Mouse (Mus musculus): ENCODE measurements around the gene Tex33. TPM values are rescaled to one million over a fixed set of nuclear protein-coding genes. Genes with fewer than 3 reads are reported as not detected.

Tex33 gene
- under 1 TPM in 1 of 2 experiments, not detected in 1; 0.43 TPM for total RNA-seq (2021)
- long read RNA-seq, experiment 1 = 0 reads
- long read RNA-seq, experiment 2 = 0 reads

DNA sequence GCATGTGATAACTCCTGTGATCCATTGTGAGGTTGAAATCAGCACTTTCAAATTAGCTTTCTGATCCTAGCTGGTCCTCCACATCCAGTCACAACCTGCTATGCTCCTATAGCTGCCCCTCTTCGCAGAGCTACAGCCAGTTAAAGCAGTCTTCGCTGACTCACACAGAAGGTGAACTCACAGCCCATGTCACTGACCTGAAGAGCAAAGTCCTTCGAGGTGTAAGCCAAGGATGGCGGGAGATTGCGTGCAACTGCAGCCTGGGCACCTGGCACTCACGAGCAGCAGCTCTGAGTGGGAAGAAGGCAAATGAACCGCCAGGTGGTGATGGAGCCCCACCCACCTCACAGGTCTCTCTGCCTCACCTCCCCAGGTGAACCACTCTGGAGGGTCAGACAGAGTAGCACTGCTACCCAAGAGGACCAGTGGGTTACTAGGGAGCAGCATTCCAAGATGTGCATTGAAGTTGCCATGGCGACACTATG, at the start of gene Tex33:
TSS of gene Tex33 (minus strand) at position 435 of the 485 bp plus-strand sequence.
- no peak for DNase-seq (ENCODE audit: low spot score in 2 of 2)

DNA sequence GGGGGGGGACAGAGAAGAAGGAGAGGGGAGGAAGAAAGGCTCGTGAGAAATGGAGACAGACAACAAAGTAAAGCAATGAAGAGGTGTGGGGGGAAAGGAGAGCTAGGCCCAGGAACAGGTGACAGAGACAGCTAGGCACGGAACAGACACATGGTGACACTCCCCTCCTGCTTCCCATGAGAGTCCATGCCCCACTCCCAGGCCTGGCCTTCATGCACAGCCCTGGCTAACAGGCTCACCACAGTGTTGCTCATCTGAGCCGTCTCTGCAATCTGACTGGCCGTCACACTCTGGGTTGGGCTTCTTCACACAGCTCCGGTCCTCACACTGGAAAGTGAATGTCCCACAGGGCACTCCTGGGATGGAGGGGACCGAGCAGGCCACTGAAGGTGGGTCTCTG, 48.1 kb upstream of the Tex33 start:
- DNase-seq (ENCODE audit: low spot score in 2 of 2) = no peak

- DNase-seq (ENCODE audit: low spot score in 2 of 2) = no peak
Measured at GRCm38 (mm10) chr15:78442231-78442630, 46.5 kb upstream of the Tex33 start.

DNA sequence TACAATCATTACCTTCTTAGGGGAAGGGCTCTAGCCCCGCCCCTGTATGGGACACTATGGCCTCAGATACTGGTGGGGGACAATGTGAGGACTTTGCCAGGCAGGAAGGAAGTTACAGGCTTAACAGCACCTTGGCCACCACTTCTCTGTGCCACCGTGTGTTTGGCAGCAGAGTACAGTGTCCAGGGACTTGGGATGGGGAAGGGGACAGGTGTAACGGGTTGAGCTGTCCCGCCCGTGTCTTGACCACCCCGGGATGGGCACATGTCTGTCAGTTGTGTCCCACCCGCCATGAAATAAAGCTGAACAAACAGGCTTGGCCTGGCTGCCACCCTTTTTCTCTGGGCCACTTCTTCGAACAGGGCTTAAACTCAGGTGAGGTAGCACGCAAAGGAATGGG, 43.3 kb upstream of the Tex33 start:
- DNase-seq (ENCODE audit: low spot score in 2 of 2) = no peak

GRCm38 (mm10) chr15:78438505-78438904, 42.8 kb upstream of the Tex33 start:
- DNase-seq (ENCODE audit: low spot score in 2 of 2) = no peak

DNA sequence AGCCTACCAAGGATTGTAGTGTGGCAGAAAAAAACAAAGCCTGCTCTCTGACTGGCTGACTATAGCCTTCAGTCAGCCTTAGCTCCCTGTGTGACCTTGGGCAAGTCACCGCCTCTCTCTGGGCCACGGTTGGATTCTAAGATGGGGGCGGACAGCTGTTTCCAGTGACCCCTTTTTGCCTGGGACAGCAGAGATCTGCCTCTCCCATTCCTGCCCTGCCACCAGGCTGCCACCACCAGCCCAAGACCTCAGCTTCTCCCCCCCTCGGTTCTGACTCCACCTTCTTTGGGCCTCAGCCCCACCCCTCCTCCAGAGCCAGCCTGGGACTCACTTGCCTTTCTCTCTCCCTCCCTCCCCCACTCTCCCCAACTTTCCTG, 42.3 kb upstream of the Tex33 start:
- no peak for DNase-seq (ENCODE audit: low spot score in 2 of 2)

DNA sequence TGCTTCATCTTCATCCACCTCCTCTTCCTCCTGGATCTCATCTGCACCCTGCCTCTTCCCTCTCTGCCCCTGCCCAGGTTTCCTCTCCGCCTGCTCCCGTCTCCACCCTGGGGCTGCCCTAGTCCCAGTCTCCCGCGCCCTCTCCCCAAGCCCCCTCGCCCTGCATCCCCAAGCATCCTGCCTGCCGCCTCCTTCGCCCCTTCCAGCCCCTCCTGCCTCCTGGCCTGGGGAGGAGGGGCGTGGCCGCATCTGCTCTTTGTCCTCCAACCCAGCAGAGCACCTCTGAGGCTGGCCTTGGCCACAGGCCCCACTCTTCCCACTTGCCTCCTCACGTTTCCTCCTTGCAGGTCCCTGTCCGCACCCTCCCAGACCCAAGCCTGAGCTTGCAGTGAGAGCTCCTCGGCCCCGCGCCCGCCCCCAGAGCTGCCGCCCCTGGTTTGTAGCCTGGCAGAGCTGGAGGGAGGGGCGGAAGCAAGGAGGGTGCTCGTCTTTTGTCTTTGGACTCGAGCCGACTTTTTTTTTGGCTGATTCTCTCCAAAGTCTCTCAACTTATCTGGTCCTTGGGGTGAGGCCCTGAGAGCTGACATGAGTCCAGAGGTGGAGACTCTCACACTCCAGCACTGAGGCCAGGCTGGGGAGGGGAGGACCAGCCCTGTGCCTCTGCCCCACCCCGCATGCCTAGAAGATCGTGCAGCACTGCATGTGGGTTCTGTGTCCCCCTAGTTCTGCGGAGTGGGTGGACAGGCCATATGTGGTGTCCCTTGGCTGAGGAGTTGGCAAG, 41.7 kb upstream of the Tex33 start:
- no peak for DNase-seq (ENCODE audit: low spot score in 2 of 2)

GRCm38 (mm10) chr15:78436380-78437192, 40.9 kb upstream of the Tex33 start:
- DNase-seq (ENCODE audit: low spot score in 2 of 2) = peak; percentile 78 to 79

- no peak for DNase-seq (ENCODE audit: low spot score in 2 of 2)
Measured at GRCm38 (mm10) chr15:78435681-78436080, 40.0 kb upstream of the Tex33 start.

- peak in 1 of 2 experiments; percentile 60 for DNase-seq (ENCODE audit: low spot score in 2 of 2)
Measured at GRCm38 (mm10) chr15:78434896-78435520, 39.3 kb upstream of the Tex33 start.

GRCm38 (mm10) chr15:78431541-78432121, 35.9 kb upstream of the Tex33 start:
- DNase-seq (ENCODE audit: low spot score in 2 of 2) = no peak

GRCm38 (mm10) chr15:78430874-78431273, 35.2 kb upstream of the Tex33 start:
- no peak for DNase-seq (ENCODE audit: low spot score in 2 of 2)

- DNase-seq (ENCODE audit: low spot score in 2 of 2) = no peak
Measured at GRCm38 (mm10) chr15:78429871-78430622, 34.3 kb upstream of the Tex33 start.

GRCm38 (mm10) chr15:78429139-78429459, 33.4 kb upstream of the Tex33 start:
- DNase-seq (ENCODE audit: low spot score in 2 of 2) = no peak

DNA sequence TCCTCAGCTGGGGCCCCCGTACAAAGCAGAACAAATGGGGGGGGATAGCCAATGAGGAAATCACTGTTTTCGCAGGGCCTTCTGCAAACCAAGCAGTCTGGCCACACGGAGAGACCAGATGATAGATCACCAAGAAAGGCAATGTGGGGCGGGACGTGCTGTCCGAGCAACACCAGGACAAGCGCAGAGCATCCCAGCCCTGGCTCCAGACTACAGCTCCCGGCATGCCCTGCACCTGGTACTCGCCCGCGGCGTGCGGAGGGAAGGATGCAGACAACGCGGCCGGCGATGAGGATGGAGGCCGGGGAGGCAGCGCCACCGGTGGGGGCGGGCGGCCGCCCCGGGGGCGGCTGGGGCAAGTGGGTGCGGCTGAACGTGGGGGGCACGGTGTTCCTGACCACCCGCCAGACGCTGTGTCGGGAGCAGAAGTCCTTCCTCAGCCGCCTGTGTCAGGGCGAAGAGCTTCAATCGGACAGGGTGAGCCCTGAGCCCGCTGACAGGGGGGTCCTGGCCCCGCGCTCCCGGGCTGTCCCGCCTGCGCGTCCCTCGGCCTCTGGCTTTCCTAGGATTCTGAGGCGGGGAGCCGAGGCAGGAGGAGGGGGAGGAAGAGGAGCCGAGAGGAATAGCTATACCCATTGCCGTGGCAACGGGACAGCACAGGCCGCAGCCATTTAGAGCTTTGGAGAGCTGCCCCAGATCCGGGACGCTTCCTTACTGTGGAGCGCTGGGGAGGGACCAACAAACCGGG, 32.9 kb upstream of the Tex33 start, which contains the start of gene Kctd17:
TSS of gene Kctd17 (plus strand) at position 174 of the 748 bp plus-strand sequence.
- peak; percentile 71 to 76 for DNase-seq (ENCODE audit: low spot score in 2 of 2)

DNA sequence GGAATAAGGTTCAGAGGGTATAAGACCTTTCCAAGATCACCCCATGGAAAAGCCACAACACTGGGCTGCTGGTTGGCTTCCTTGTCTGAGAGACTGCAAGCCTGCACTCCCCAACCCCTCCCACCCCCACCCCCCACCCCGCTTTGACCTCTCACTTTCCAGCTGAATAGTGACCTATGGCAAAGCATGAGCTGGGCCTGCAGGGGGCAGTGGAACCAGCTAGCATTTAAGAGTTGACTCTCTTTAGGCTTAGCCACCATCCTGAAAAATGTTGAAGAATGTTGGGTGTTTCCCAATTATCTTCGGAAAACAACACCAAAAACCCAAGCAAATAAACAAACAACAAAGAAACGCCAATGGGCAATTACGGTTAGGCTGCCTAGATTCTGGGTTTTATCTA, 29.5 kb upstream of the Tex33 start:
- DNase-seq (ENCODE audit: low spot score in 2 of 2) = no peak

GRCm38 (mm10) chr15:78424507-78424906, 28.8 kb upstream of the Tex33 start:
- DNase-seq (ENCODE audit: low spot score in 2 of 2) = no peak

GRCm38 (mm10) chr15:78422046-78422956, 26.6 kb upstream of the Tex33 start:
- DNase-seq (ENCODE audit: low spot score in 2 of 2) = peak; percentile 75 to 83

DNA sequence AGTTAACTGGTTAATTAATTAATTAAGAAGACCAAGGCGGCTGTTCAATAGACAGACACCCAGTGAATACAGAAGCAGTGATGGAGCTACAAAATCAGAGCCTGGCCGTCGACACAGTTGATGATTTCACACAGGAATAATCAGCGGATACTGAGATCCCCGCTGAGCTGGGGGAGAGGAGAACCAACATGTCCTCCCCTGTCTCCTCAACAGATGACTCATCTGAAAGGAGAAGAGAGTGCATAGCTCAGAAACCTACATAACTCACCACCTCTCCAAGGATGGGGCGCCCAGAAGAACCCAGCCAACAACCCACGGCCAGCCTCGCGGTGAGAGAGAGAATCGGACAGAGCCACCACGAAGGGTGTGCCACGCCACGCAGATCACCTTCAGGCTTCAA, 24.7 kb upstream of the Tex33 start:
- no peak for DNase-seq (ENCODE audit: low spot score in 2 of 2)
